11 mouse cellular contexts compared by ENCODE assay signal in genomic region chr1:34852116-34852878, GRCm38 (mm10). TPM values are rescaled to one million over a fixed set of nuclear protein-coding genes. Genes with fewer than 3 reads are reported as not detected.
A peak's percentile ranks its signal among the peaks of the same experiment; 100 is the strongest.
DNase-seq lines count a peak whose midpoint lies in the region; ATAC-seq and TF ChIP-seq lines count a peak whose summit lies in the region.
"Had no signal": no experiment of that assay in that cellular context is flagged by ENCODE, and none has a peak within 500 bp of the region (broad histone marks: within the 10 kb centered on the region; RNA-seq: fewer than 3 reads in every experiment).

No protein-coding gene starts in this region.

- H3K4me1 ChIP-seq in heart, postnatal 0 days (ENCODE audit: control insufficient read depth, insufficient read depth), result peaks cover 4% of the 10 kb centered on the region
- peaks cover 20% of the 10 kb centered on the region for H3K4me1 ChIP-seq in neural tube, embryonic 12.5 days
- H3K4me1 ChIP-seq in intestine, embryonic 15.5 days (replicated peaks), result 0 out of 2 replicates have a peak, but pooled peaks cover 3% of the 10 kb centered on the region
- no peaks in the 10 kb centered on the region for H3K4me1 ChIP-seq in stomach, postnatal 0 days (replicated peaks; ENCODE audit: control insufficient read depth, insufficient read depth)
- peaks cover 10% of the 10 kb centered on the region for H3K4me1 ChIP-seq in liver, postnatal 0 days (ENCODE audit: insufficient read depth)

- no peak for ATAC-seq in heart, postnatal 0 days (ENCODE audit: insufficient read depth, low read depth)
- ATAC-seq in neural tube, embryonic 12.5 days (ENCODE audit: low FRiP score, low read depth), result no peak
- ATAC-seq in intestine, embryonic 15.5 days, result no peak
- ATAC-seq in stomach, postnatal 0 days (ENCODE audit: low FRiP score, low TSS enrichment), result peak; percentile 47
- no peak for ATAC-seq in liver, postnatal 0 days

- no peaks in the 10 kb centered on the region for H3K36me3 ChIP-seq in heart, postnatal 0 days (replicated peaks; ENCODE audit: control insufficient read depth, insufficient read depth, low read length)
- no peaks in the 10 kb centered on the region for H3K36me3 ChIP-seq in neural tube, embryonic 12.5 days
- H3K36me3 ChIP-seq in intestine, embryonic 15.5 days, result no peaks in the 10 kb centered on the region
- no peaks in the 10 kb centered on the region for H3K36me3 ChIP-seq in stomach, postnatal 0 days (ENCODE audit: control insufficient read depth, insufficient read depth, low read length)
- H3K36me3 ChIP-seq in liver, postnatal 0 days (replicated peaks; ENCODE audit: insufficient read depth, low read length), result no peaks in the 10 kb centered on the region
- H3K36me3 ChIP-seq: G1E had no signal

- no peaks in the 10 kb centered on the region for H3K9me3 ChIP-seq in heart, postnatal 0 days (replicated peaks; ENCODE audit: control insufficient read depth, low read length)
- H3K9me3 ChIP-seq in neural tube, embryonic 12.5 days, result no peaks in the 10 kb centered on the region
- no peaks in the 10 kb centered on the region for H3K9me3 ChIP-seq in intestine, embryonic 15.5 days
- no peaks in the 10 kb centered on the region for H3K9me3 ChIP-seq in stomach, postnatal 0 days (ENCODE audit: control insufficient read depth, low read length)
- H3K9me3 ChIP-seq in liver, postnatal 0 days (ENCODE audit: low read length), result no peaks in the 10 kb centered on the region
- H3K9me3 ChIP-seq: G1E had no signal

- peak overlapping the region; percentile 37 for H3K9ac ChIP-seq in heart, postnatal 0 days (replicated peaks; ENCODE audit: low read depth, low read length)
- no peak overlapping the region for H3K9ac ChIP-seq in neural tube, embryonic 12.5 days
- no peak overlapping the region for H3K9ac ChIP-seq in intestine, embryonic 15.5 days
- H3K9ac ChIP-seq in stomach, postnatal 0 days (ENCODE audit: low read length), result no peak overlapping the region; the same call in 1 of the 2 replicates
- no peak overlapping the region for H3K9ac ChIP-seq in liver, postnatal 0 days (replicated peaks)

- TF ChIP-seq EP300 in heart, postnatal 0 days (IDR thresholded peaks at IDR 0.05; ENCODE audit: low read depth), result no peak
- no peak for TF ChIP-seq EP300 in stomach, postnatal 0 days (optimal IDR thresholded peaks at IDR 0.05)
- TF ChIP-seq EP300 in liver, postnatal 0 days (IDR thresholded peaks at IDR 0.05; ENCODE audit: low read depth), result no peak

- H3K4me2 ChIP-seq in heart, postnatal 0 days (ENCODE audit: low read depth, low read length), result no peak overlapping the region
- peak overlapping the region; percentile 18; the same call in 1 of the 2 replicates for H3K4me2 ChIP-seq in neural tube, embryonic 12.5 days (replicated peaks)
- H3K4me2 ChIP-seq in intestine, embryonic 15.5 days (replicated peaks), result peak overlapping the region; percentile 89
- peak overlapping the region; percentile 93 for H3K4me2 ChIP-seq in stomach, postnatal 0 days (replicated peaks; ENCODE audit: low read depth)
- H3K4me2 ChIP-seq in liver, postnatal 0 days (ENCODE audit: low read depth, low read length), result no peak overlapping the region

- H3K27ac ChIP-seq in heart, postnatal 0 days (ENCODE audit: low read depth), result 0 out of 2 replicates have a peak overlapping the region, but pooled peaks have one; percentile 22
- no peak overlapping the region for H3K27ac ChIP-seq in neural tube, embryonic 12.5 days
- 0 out of 2 replicates have a peak overlapping the region, but pooled peaks have one; percentile 64 for H3K27ac ChIP-seq in intestine, embryonic 15.5 days
- H3K27ac ChIP-seq in stomach, postnatal 0 days (replicated peaks), result peak overlapping the region; percentile 93
- H3K27ac ChIP-seq in liver, postnatal 0 days (ENCODE audit: low read depth), result no peak overlapping the region

- no peaks in the 10 kb centered on the region for H3K27me3 ChIP-seq in heart, postnatal 0 days (ENCODE audit: control insufficient read depth, insufficient read depth, low read length)
- H3K27me3 ChIP-seq in neural tube, embryonic 12.5 days (replicated peaks), result no peaks in the 10 kb centered on the region
- no peaks in the 10 kb centered on the region for H3K27me3 ChIP-seq in intestine, embryonic 15.5 days (replicated peaks)
- no peaks in the 10 kb centered on the region for H3K27me3 ChIP-seq in stomach, postnatal 0 days (ENCODE audit: control insufficient read depth, insufficient read depth, low read length)
- H3K27me3 ChIP-seq in liver, postnatal 0 days (ENCODE audit: insufficient read depth, low read length), result no peaks in the 10 kb centered on the region

- no peak for DNase-seq in heart, postnatal 0 days (ENCODE audit: low spot score)
- no peak for DNase-seq in heart, adult 18-20 months
- DNase-seq in neural tube, embryonic 10.5 days (ENCODE audit: extremely low spot score, low spot score), result no peak
- no peak for DNase-seq in stomach, postnatal 0 days (ENCODE audit: low spot score)
- DNase-seq in left cerebral cortex, postnatal 25 days (ENCODE audit: low spot score in 2 of 2), result no peak
- DNase-seq in liver, postnatal 0 days, result no peak
- DNase-seq: cerebellum, adult 8-10 months; gastrocnemius, postnatal 36 days had no signal

- TF ChIP-seq CTCF in heart, postnatal 0 days (IDR thresholded peaks at IDR 0.05; ENCODE audit: low read depth), result no peak
- TF ChIP-seq CTCF in stomach, postnatal 0 days (IDR thresholded peaks at IDR 0.05; ENCODE audit: low read depth), result no peak
- TF ChIP-seq CTCF in liver, postnatal 0 days (IDR thresholded peaks at IDR 0.05; ENCODE audit: low read depth), result no peak

- WGBS in heart, postnatal 0 days, result 68% methylated on average over 11 of the region's 11 CpGs
- 88% methylated on average over 11 of the region's 11 CpGs for WGBS in neural tube, embryonic 12.5 days
- 73% methylated on average over 11 of the region's 11 CpGs for WGBS in intestine, embryonic 15.5 days
- WGBS in stomach, postnatal 0 days, result 58% methylated on average over 11 of the region's 11 CpGs
- WGBS in liver, postnatal 0 days (ENCODE audit: insufficient replicate concordance), result 76% methylated on average over 11 of the region's 11 CpGs

- no peak overlapping the region for H3K4me3 ChIP-seq in heart, postnatal 0 days (ENCODE audit: low read depth, low read length)
- H3K4me3 ChIP-seq in neural tube, embryonic 12.5 days, result no peak overlapping the region
- H3K4me3 ChIP-seq in intestine, embryonic 15.5 days (replicated peaks), result no peak overlapping the region
- peak overlapping the region; percentile 13; the same call in 1 of the 2 replicates for H3K4me3 ChIP-seq in stomach, postnatal 0 days (ENCODE audit: low read depth, low read length)
- H3K4me3 ChIP-seq in liver, postnatal 0 days (ENCODE audit: low read depth, low read length), result no peak overlapping the region

- intact Hi-C loops in left cerebral cortex, postnatal 25 days (cut with DNase I), result no loop called here

RNA-seq across cellular contexts. Expression of gene Plekhb2, which starts 2.5 kb away (rescaled TPM):
- total RNA-seq in heart, postnatal 0 days (2014; rRNA removed; ENCODE audit: low replicate concordance), result 78.5 and 79.3 TPM in 2 replicates
- 65.4 and 67.2 TPM in 2 replicates for polyA plus RNA-seq in heart, postnatal 0 days (2015; fragmentation: Nextera tagmentation; extraction: Ambion mirVana)
- 100 to 1,000 TPM; 127 to 145 TPM for total RNA-seq in heart, adult 18-20 months (2021)
- polyA plus RNA-seq in neural tube, embryonic 12.5 days (2016; fragmentation: Nextera tagmentation; extraction: Ambion mirVana), result 61.9 and 62.3 TPM in 2 replicates
- 78.3 and 80.0 TPM in 2 replicates for polyA plus RNA-seq in intestine, embryonic 15.5 days (2015; fragmentation: Nextera tagmentation; extraction: Ambion mirVana)
- 103 and 105 TPM in 2 replicates for polyA plus RNA-seq in stomach, postnatal 0 days (2015; fragmentation: Nextera tagmentation; extraction: Ambion mirVana)
- total RNA-seq in left cerebral cortex, postnatal 25 days (2021), result 100 to 1,000 TPM; 248 to 261 TPM
- polyA plus RNA-seq in liver, postnatal 0 days (2015; fragmentation: Nextera tagmentation; extraction: Ambion mirVana), result 9.2 and 10.1 TPM in 2 replicates

RNA-seq across cellular contexts. Expression of gene Fam168b, which starts 9.4 kb away (rescaled TPM):
- total RNA-seq in heart, postnatal 0 days (2014; rRNA removed; ENCODE audit: low replicate concordance), result 83.3 and 96.0 TPM in 2 replicates
- 18.9 and 21.5 TPM in 2 replicates for polyA plus RNA-seq in heart, postnatal 0 days (2015; fragmentation: Nextera tagmentation; extraction: Ambion mirVana)
- 10 to 100 TPM; 47.9 to 49.6 TPM for total RNA-seq in heart, adult 18-20 months (2021)
- 157 and 174 TPM in 2 replicates for polyA plus RNA-seq in neural tube, embryonic 12.5 days (2016; fragmentation: Nextera tagmentation; extraction: Ambion mirVana)
- 57.0 and 60.6 TPM in 2 replicates for polyA plus RNA-seq in intestine, embryonic 15.5 days (2015; fragmentation: Nextera tagmentation; extraction: Ambion mirVana)
- polyA plus RNA-seq in stomach, postnatal 0 days (2015; fragmentation: Nextera tagmentation; extraction: Ambion mirVana), result 21.4 and 24.7 TPM in 2 replicates
- 100 to 1,000 TPM; 244 to 252 TPM for total RNA-seq in left cerebral cortex, postnatal 25 days (2021)
- polyA plus RNA-seq in liver, postnatal 0 days (2015; fragmentation: Nextera tagmentation; extraction: Ambion mirVana), result 9.6 and 11.3 TPM in 2 replicates

Comparison
In these comparisons a context has a peak if more than half of its experiments do, and no peak if none do; other contexts are left out.
1. H3K27ac ChIP-seq: peak in heart, postnatal 0 days (single experiment), intestine, embryonic 15.5 days (single experiment) and stomach, postnatal 0 days (single experiment); none in neural tube, embryonic 12.5 days (single experiment) and liver, postnatal 0 days (single experiment).
2. H3K4me2 ChIP-seq: peak in neural tube, embryonic 12.5 days (single experiment), intestine, embryonic 15.5 days (single experiment) and stomach, postnatal 0 days (single experiment); none in heart, postnatal 0 days (single experiment) and liver, postnatal 0 days (single experiment).